Mouse (Mus musculus): ENCODE results near the gene Cfhr1.

DNA sequence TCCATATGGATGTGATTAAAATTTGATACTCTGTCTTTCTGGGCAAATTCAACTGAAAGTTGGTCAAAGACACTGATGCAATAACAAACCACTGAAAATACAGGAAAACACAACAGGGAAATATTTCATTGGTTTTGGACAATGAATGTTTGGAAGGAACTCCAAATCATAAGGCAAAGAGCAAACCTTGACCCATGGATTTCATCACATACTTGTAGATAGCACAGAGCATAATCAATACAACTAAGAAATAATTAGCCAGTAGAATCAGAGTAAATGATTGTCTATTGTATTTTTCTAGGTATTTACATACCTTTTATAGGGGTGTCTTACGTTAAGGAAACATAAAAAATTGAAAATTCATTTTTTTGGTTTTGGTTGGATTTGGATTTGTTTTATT, 11.5 kb downstream of the Cfhr1 start:
- no peak for TF ChIP-seq CTCF (IDR thresholded peaks at IDR 0.05; ENCODE audit: low read depth)
- no peak for TF ChIP-seq EP300 (IDR thresholded peaks at IDR 0.05; ENCODE audit: low read depth)

All from liver, embryonic 14.5 days (tissue).